Mouse (Mus musculus) midbrain, embryonic 14.5 days (tissue): ENCODE data around the gene Net1. TPM values are rescaled to one million over a fixed set of nuclear protein-coding genes. Genes with fewer than 3 reads are reported as not detected.
"Not testable (repeated sequence)": the region's sequence is repeated elsewhere in the genome, so short reads cannot be mapped to it uniquely, and the experiment has no call there.

Experiments
- ATAC-seq: fragments of 200-750 bp; cut with Nextera tagmentation; 2 replicates; pipeline ENCODE4 v1.8.0; 2017; ENCODE audit warnings: moderate number of reproducible peaks, moderate library complexity; ENCODE audit not compliant: low FRiP score, low TSS enrichment
- DNase-seq: peaks from one replicate; pipeline ENCODE4 v3.0.0-alpha.2; 2015
- H3K27ac ChIP-seq: fragments of 300-500 bp; sonication (generic); replicated peaks from 2 replicates; pipeline ENCODE4 v1.5.1; 2014; ENCODE audit warnings: mild to moderate bottlenecking, low read depth, low read length, moderate library complexity
- H3K27me3 ChIP-seq: fragments of 300-500 bp; sonication (generic); 2 replicates; pipeline ENCODE4 v1.6.1; 2014; ENCODE audit warnings: low read length, control low read depth, mixed read lengths; ENCODE audit not compliant: control insufficient read depth, insufficient read depth
- H3K36me3 ChIP-seq: fragments of 300-500 bp; sonication (generic); 2 replicates; pipeline ENCODE4 v1.6.1; 2014; ENCODE audit warnings: low read length, control low read depth; ENCODE audit not compliant: control insufficient read depth, insufficient read depth
- H3K4me1 ChIP-seq: fragments of 300-500 bp; sonication (generic); 2 replicates; pipeline ENCODE4 v1.6.1; 2014; ENCODE audit warnings: mild to moderate bottlenecking, antibody characterized with exemption, low read length, control low read depth; ENCODE audit not compliant: control insufficient read depth, insufficient read depth
- H3K4me2 ChIP-seq: fragments of 300-500 bp; sonication (generic); 2 replicates; pipeline ENCODE4 v1.6.1; 2014; ENCODE audit warnings: mild to moderate bottlenecking, low read length, moderate library complexity
- H3K4me3 ChIP-seq: fragments of 300-500 bp; sonication (generic); replicated peaks from 2 replicates; pipeline ENCODE4 v1.5.1; 2014; ENCODE audit warnings: low read depth, low read length
- H3K9ac ChIP-seq: fragments of 300-500 bp; sonication (generic); replicated peaks from 2 replicates; pipeline ENCODE4 v1.6.1; 2014; ENCODE audit warnings: mild to moderate bottlenecking, low read length, moderate library complexity
- H3K9me3 ChIP-seq: fragments of 300-500 bp; sonication (generic); 2 replicates; pipeline ENCODE4 v1.6.1; 2016; ENCODE audit warnings: low read length, control low read depth, mixed read lengths; ENCODE audit not compliant: control insufficient read depth
- WGBS: fragments of 180-500 bp; shearing (Covaris S2); extraction: QIAGEN DNeasy Blood & Tissue Kit; methylation state at CpG from one replicate; pipeline ENCODE4 v1.1.7; 2014; 5-methylcytosine and 5-hydroxymethylcytosine counted together
- polyA plus RNA-seq: library from polyadenylated mRNA; unstranded; fragments of >200 nt; fragmentation: Nextera tagmentation; extraction: Ambion mirVana; gene quantifications from 2 replicates; pipeline ENCODE4 v1.2.1, GENCODE M21; 2014

Net1 gene
- polyA plus RNA-seq, 1 experiment from 2014 or later = 8.5 TPM

GRCm38 (mm10) chr13:3924483-3924882, 6.5 kb upstream of the Net1 start:
- Histone ChIP-seq H3K4me1 (no peaks in the 10 kb centered on the region), H3K27ac (no peak overlapping the region), H3K4me3 (no peak overlapping the region), H3K9ac (no peak overlapping the region), H3K36me3 (no peaks in the 10 kb centered on the region), H3K27me3 (no peaks in the 10 kb centered on the region), H3K4me2 (no peak overlapping the region), H3K9me3 (no peaks in the 10 kb centered on the region)
- 90% methylated on average over 5 of the region's 5 CpGs for WGBS
- DNase-seq (no peak), ATAC-seq (no peak)

- no peaks in the 10 kb centered on the region for H3K4me1 ChIP-seq
- ATAC-seq = no peak
- H3K27me3 ChIP-seq = no peaks in the 10 kb centered on the region
- H3K9me3 ChIP-seq = no peaks in the 10 kb centered on the region
- no peak overlapping the region for H3K27ac ChIP-seq
- H3K4me2 ChIP-seq = no peak overlapping the region
- H3K9ac ChIP-seq = no peak overlapping the region
- H3K4me3 ChIP-seq = no peak overlapping the region
- DNase-seq = no peak
- WGBS = 89% methylated on average over 4 of the region's 4 CpGs
- H3K36me3 ChIP-seq = no peaks in the 10 kb centered on the region
These were observed 4.5 kb downstream of the Net1 start for GRCm38 (mm10) chr13:3913504-3913903.

- Histone ChIP-seq H3K27me3 (no peaks in the 10 kb centered on the region), H3K4me1 (no peaks in the 10 kb centered on the region), H3K36me3 (no peaks in the 10 kb centered on the region), H3K9me3 (no peaks in the 10 kb centered on the region), H3K4me3 (no peak overlapping the region), H3K4me2 (no peak overlapping the region), H3K9ac (no peak overlapping the region), H3K27ac (no peak overlapping the region)
- ATAC-seq (no peak), DNase-seq (no peak)
- 83% methylated on average over 5 of the region's 5 CpGs for WGBS
These were observed 7.7 kb downstream of the Net1 start for GRCm38 (mm10) chr13:3910356-3910755.

DNA sequence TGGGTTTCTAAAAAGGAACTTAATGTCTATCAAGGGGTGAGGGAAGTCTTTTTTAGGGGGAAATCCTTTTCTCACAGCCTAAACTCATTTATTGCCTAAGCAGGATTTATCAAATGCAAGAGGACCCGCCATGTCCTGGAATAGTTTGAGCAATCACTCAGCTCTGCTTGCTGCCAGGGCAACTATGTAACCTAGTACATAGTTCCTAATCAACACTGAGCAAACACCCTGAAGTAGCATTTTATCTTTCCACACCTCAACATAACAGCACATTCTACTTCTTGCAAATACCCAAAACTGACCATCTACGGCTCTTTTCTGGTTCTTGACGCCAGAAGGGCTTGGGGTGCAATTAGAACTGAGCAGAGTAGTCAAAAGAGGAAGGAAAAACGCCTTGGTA, 9.8 kb downstream of the Net1 start:
- H3K4me2 ChIP-seq = no peak overlapping the region
- WGBS = 93% methylated on average over 4 of the region's 4 CpGs
- no peaks in the 10 kb centered on the region for H3K4me1 ChIP-seq
- ATAC-seq (no peak), DNase-seq (no peak)
- no peak overlapping the region for H3K27ac ChIP-seq
- H3K27me3 ChIP-seq = no peaks in the 10 kb centered on the region
- no peak overlapping the region for H3K4me3 ChIP-seq
- no peaks in the 10 kb centered on the region for H3K9me3 ChIP-seq
- H3K9ac ChIP-seq = no peak overlapping the region
- H3K36me3 ChIP-seq = no peaks in the 10 kb centered on the region

- no peak overlapping the region for H3K27ac ChIP-seq
- H3K9me3 ChIP-seq = no peaks in the 10 kb centered on the region
- H3K4me3 ChIP-seq = no peak overlapping the region
- H3K4me2 ChIP-seq = no peak overlapping the region
- H3K27me3 ChIP-seq = no peaks in the 10 kb centered on the region
- DNase-seq (no peak), ATAC-seq (no peak)
- no peaks in the 10 kb centered on the region for H3K4me1 ChIP-seq
- no peak overlapping the region for H3K9ac ChIP-seq
- no peaks in the 10 kb centered on the region for H3K36me3 ChIP-seq
- WGBS = 86% methylated on average over 6 of the region's 6 CpGs
These were observed 10.8 kb downstream of the Net1 start for GRCm38 (mm10) chr13:3907151-3907696.

- Histone ChIP-seq H3K9ac (no peak overlapping the region), H3K4me3 (no peak overlapping the region), H3K9me3 (no peaks in the 10 kb centered on the region), H3K27ac (no peak overlapping the region), H3K4me2 (no peak overlapping the region), H3K27me3 (no peaks in the 10 kb centered on the region), H3K36me3 (no peaks in the 10 kb centered on the region), H3K4me1 (no peaks in the 10 kb centered on the region)
- ATAC-seq (no peak), DNase-seq (no peak)
- 95% methylated on average over 9 of the region's 9 CpGs for WGBS
These were observed 18.7 kb downstream of the Net1 start for GRCm38 (mm10) chr13:3899301-3899700.

DNA sequence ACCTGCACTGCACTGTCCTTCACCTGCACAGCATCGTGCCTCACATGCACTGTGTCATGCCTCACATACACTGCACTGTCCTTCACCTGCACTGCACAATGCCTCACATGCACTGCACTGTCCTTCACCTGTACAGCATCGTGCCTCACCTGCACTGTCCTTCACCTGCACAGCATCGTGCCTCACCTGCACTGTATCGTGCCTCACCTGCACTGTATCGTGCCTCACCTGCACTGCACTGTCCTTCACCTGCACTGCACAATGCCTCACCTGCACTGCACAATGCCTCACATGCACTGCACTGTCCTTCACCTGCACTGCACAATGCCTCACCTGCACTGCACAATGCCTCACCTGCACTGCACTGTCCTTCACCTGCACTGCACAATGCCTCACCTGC, 19.8 kb downstream of the Net1 start:
- H3K36me3 ChIP-seq, H3K4me2 ChIP-seq, DNase-seq, H3K9ac ChIP-seq, H3K4me3 ChIP-seq, ATAC-seq, H3K27ac ChIP-seq, H3K9me3 ChIP-seq, H3K4me1 ChIP-seq, H3K27me3 ChIP-seq: not testable (repeated sequence)
- WGBS = 95% methylated on average over 5 of the region's 5 CpGs

DNA sequence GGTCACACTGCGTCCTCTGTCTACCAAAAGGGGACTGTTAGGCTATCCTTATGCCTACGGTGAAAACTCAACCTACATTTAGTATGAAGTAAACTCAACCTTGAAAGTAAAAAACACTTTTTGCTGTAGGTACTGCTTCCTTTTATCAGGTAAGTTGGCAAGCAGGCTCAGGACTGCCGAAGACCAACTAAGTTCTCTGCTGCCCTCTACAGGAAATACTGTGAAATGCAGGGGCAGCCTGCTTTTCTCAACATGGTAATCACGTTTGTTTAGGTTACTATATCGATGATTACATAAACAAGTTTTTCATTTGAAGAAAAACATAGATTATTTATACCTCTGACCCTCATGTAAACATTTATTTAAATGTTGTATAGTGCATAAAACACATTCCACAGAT, 21.1 kb downstream of the Net1 start:
- H3K9ac ChIP-seq = no peak overlapping the region
- H3K4me2 ChIP-seq = no peak overlapping the region
- H3K4me3 ChIP-seq = no peak overlapping the region
- no peaks in the 10 kb centered on the region for H3K36me3 ChIP-seq
- no peaks in the 10 kb centered on the region for H3K27me3 ChIP-seq
- H3K27ac ChIP-seq = no peak overlapping the region
- no peaks in the 10 kb centered on the region for H3K4me1 ChIP-seq
- DNase-seq = peak; percentile 90
- no peaks in the 10 kb centered on the region for H3K9me3 ChIP-seq
- WGBS = 43% methylated on average over 5 of the region's 5 CpGs
- ATAC-seq = no peak

DNA sequence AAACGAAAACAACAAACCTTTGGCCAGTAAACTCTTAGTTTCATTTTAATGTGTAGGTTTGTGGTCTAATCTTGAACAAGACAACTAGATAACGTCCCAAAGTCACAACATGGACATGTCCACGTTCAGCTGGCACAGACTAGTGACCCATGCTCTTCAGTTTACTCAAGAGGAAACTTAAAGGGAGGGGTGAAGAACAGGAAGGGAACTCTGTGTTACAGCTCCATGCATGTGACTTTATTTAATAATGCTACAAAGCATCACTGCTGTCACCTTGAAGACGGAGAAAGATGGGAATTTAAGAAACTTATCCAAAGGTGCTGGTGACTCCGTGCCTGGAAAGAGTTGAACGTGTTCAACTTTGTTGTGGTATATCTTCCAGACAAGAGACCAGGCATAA, 22.0 kb downstream of the Net1 start:
- DNase-seq (no peak), ATAC-seq (no peak)
- no peaks in the 10 kb centered on the region for H3K9me3 ChIP-seq
- H3K4me3 ChIP-seq = no peak overlapping the region
- no peaks in the 10 kb centered on the region for H3K4me1 ChIP-seq
- no peak overlapping the region for H3K27ac ChIP-seq
- no peaks in the 10 kb centered on the region for H3K27me3 ChIP-seq
- 90% methylated on average over 6 of the region's 6 CpGs for WGBS
- no peak overlapping the region for H3K9ac ChIP-seq
- H3K4me2 ChIP-seq = no peak overlapping the region
- no peaks in the 10 kb centered on the region for H3K36me3 ChIP-seq
